Mouse (Mus musculus) gastrocnemius, postnatal 36 days (tissue): Measurements from ENCODE around the gene Axin2. TPM values are rescaled to one million over a fixed set of nuclear protein-coding genes. Genes with fewer than 3 reads are reported as not detected.

ENCODE experiments used
- DNase-seq, 2 experiments: peaks; one replicate each; pipeline ENCODE4 v3.0.0; 2022
- intact Hi-C: fragments of 180-260 bp; cut with DNase I; formaldehyde crosslinking; loops from one replicate; pipeline ENCODE4 v1.15.1; 2025
- total RNA-seq, 2 experiments: library from RNA; stranded (reverse); gene quantifications; 2 replicates each; pipeline ENCODE4 v1.2.3; 2021

The Axin2 gene
- total RNA-seq, 2 experiments from 2014 or later: 7.0 to 15.0 TPM

DNA sequence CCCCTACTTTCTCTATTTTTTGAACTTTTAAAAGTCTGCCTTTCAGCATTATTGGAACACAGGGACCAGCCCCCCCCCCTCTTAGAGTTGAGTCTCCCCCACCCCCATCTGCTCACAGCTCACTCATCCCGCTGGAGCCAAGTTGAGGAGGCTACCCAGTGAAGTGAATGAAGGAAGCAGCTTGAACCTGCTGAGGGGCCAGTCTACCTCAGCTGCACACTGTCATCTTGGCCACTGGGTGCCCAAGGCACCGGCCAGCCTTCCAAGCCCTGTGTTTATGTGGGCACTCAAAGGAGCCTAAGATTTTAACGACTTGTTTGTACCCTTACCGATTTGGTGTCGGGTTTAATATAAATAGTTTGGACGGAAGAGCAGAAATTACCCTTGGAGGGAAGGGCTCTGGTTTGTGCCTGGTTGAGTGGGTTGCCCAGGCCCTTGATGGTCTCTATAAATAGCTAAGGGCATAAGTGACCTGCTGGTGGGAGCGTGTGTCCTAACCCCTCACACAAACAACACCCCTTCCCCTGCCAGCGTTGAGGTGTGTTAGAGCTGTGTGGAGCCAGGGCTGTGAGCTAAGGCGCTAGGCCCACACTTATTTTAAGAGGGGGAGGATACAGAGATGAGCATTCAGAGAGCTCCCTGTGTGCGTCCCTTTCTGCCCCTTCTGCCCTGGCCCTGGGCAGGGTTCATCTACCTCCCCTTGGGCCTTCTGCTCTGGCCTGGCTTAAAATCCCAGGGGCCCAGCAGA, 6.4 kb downstream of the Axin2 start:
- DNase-seq: no peak
- intact Hi-C loops: loop anchor here (2.0 kb wide), 1 partner anchor 252 kb away; no protein-coding TSS in a partner anchor

DNA sequence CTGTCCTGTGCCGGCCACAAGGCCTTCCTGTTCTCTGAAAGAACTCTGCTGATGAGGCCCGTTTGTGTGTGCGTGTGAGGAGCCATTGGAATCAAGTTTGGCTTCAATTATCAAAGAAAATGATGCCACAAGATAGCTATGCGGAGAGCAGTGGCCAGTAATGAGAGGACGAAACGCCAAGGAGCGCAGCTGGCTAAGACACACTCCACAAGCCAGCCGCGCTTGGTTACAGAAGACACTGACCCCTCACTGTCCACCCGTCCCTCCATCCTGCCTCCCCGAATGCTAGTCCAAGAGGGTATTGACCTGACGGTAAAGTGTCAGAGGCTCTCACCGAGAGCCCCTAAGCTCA, 6.9 kb downstream of the Axin2 start:
- intact Hi-C loops: loop anchor here (2.0 kb wide), 1 partner anchor 252 kb away; no protein-coding TSS in a partner anchor
- no peak for DNase-seq

DNA sequence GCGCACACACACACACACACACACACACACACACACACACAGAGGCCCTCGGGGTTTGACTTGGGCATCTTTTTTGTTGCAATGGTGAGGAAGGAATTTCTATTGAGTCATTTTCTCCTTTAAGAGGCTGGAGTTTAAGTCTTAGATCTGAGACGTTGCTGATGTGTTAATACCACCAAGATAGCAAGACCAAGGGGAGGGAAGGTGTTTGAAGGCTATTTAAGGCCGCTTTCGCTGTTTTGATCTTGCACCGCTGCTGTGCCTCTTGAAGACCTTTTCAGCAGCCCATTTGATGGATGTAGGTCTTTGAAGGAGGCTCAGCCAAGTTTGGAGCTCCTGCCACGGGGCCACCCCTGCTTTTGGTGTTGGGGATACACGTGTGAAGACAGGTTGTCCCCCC, 7.9 kb downstream of the Axin2 start:
- intact Hi-C loops: no loop called here
- DNase-seq: no peak

DNA sequence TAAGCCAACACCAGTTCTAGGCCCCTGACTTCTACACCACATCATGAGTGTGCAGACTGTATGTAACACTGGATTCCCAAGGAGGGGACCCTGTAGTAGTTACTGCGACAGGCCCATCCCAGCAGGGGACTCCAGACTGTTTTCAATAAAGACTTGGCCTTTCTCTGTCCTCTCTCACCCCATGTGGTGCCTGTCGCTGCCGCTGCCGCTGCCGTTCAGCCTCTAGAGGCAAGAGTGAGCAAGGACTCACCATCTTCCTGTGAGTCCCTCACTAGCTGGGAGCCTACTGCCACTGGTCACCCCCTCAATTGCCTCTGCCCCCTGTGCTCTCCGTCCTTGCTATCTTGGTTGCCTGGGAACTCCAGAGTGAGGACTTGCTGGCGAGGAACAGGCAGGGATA, 8.6 kb downstream of the Axin2 start:
- no peak for DNase-seq
- intact Hi-C loops: no loop called here

DNA sequence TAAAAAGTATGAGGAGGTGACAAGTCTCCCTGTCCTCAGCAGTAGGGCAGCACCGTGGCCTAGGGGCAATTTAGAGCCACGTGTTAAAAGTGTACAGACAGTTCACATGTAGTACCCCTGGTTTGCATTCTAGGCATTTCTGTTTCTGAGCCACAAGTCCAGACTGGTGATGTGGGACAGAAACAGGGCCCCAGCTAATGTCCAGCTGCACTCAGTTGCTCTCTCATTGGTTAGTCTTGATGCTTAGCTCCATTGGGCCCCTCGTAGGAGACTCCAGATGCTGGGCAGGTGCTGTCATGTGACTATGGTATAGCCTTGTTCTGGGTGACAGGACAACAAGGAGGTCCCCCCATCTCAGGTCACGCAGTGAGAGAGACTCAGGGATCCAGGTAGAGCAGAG, 9.0 kb downstream of the Axin2 start:
- DNase-seq: no peak
- intact Hi-C loops: no loop called here

DNA sequence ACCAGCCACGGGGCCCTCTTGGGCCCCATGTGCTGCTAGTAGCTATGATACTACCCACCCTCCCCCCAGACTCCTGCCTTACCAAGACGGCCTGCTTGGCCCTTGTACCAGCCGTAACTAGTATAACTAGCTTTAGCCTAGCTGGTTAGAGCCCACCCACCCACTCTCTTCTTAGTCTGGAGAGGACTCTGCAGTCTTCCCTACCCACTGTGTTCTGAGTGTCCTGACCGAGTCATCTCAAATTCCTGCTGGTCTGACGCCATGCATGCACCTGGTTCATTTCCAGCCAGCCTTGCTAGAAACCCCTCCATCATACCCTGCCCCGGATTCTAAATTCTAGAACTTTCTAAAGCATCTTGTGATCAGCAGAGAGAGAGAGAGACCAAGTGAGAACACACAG, 9.6 kb downstream of the Axin2 start:
- no peak for DNase-seq
- intact Hi-C loops: no loop called here

DNA sequence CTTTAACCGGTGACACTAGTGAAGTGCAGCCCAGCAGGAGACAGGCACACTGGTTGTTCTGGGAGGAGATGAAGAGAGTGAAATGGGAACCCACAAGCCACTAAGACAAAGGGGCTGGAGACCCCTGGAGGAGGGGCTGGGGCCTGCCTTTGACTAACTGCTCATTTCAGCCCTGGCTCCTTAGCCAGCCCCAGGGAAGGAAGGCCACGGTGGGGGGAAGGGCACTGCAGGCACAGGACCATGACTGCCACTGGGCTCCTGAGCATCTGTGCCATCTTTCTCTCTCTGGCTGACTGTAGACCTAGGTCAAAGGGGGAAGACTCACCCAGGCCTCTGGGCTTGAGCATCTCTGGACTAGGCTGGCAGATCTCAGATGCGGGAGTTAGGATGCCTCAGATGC, 10.5 kb downstream of the Axin2 start:
- intact Hi-C loops: no loop called here
- DNase-seq: no peak

DNA sequence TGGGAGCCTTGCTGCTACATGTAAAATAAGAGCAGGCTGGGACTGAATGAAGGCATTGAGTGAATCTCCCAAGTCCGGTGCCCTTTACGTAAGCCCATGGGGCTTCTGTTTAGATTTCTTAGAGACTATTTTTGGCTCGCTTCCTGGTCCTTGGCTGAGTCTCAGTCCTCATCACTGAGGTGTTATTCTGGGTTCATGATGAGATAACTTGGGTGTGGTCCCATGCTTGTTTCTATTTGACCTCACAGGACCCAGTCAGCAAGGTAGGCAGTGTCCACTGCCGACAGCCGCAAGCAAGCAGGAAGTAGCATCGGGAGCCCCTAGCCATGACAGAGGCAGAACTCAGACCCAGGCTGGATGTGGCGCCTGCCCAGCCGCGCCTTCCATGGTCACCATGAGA, 13.7 kb downstream of the Axin2 start:
- intact Hi-C loops: no loop called here
- no peak for DNase-seq

DNA sequence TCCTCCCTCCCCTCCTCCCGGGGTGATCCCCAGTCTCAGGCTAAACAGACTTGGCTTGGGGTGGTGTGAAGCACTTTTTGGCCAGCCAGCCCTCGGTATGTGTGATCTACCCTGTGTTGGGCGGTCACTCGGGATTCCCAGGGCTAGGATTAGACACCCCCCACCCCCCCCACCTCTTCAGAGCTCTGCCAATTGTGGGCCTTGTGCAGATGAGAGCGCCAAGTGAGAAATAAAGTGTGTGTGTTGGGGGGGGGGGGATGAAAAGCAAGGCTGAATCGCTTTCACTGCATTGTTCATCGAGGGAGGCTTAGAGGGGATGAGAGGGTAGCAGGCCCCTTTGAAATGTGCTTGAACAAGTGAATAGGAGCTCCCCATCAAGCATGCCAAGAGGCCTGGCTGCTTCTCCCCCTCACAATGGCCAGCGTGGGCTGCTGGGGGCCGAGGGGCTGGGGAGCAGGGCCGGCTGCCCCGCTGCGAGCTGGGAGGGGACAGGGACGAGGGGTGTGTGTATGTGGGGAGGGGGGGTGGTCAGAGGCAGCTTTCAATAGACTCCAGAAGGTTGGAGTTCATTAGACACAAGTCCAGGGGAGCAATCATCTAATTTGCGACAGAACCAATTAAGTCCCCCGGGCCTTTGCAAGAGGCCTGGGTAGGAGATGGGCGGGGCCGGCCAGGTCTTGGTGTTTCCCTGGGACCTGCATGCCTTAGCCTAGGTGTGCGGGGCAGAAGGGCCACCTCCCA, 15.1 kb downstream of the Axin2 start:
- intact Hi-C loops: no loop called here
- DNase-seq: no peak

DNA sequence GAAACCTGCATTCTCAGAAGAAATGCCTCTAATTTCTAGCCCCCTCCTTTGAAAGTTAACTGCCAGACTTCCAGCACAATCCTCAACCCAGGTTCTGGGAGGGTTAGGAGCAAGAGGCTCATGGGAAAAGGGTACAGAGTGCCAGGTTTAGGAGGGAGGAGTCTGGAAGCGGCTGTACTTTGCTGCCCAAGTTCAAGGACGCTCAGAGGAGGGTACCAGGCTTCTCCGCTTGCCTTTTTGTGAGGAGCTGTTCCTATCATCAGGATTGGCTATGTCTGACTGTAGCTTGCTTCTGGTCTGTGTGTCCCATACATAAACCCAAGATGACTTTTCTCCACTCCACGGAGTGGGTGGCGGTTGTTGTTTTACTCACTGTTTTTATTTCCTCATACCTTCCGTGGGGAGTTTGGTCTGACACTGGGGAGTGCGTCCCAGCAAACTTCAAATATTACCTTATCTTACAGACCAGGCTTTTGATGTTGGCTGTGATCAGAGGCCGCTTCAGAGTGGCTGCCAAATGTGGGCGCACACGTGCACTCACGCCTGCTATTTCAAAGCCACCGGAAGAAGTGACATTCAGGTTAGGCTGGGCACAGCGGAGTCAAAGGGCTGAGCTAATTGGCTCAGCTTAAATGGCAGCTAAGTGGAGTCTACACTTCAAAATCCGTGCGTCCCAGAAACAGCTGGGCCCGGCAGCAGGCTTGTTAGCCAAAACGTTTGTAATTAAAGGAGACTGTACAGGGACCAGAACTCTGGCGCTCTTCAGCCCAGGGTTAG, 16.1 kb downstream of the Axin2 start:
- intact Hi-C loops: no loop called here
- DNase-seq: no peak

DNA sequence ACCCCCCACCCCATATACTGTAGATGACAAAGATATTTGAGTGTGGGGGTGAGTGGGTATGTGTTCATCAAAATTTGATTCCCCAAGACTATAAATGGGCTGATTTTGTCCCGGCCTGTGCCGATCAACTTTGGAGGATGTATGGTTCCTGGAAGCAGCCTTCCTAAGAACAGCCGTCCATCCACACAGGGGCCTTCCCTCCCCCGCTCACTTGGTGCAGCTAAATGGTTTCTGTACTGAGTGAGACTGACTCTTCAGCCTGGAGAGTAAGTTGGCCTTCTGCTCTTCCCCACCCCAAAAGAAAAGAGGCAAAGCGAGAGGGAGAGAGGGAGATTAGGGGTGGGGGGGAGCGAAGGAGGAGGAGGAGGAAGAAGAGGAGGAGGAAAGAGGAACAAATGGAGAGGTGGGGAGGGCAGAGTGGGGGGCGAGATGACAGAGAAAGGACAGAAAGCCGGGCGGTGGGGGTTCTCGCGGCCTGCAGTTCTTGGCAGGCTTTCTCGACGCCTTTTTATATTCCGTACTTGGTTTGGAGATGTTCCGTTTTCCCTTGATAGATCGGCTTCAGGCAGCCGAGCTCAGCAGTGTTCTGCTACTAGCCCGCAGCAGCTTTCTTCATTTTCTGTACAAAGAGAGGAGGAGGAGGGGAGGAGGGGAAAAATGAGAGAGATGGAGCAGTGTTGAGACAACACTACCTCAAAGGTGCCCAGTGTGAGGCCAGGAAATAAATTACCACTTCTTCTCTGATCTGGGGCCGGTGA, 20.7 kb downstream of the Axin2 start:
- DNase-seq: no peak
- intact Hi-C loops: no loop called here

DNA sequence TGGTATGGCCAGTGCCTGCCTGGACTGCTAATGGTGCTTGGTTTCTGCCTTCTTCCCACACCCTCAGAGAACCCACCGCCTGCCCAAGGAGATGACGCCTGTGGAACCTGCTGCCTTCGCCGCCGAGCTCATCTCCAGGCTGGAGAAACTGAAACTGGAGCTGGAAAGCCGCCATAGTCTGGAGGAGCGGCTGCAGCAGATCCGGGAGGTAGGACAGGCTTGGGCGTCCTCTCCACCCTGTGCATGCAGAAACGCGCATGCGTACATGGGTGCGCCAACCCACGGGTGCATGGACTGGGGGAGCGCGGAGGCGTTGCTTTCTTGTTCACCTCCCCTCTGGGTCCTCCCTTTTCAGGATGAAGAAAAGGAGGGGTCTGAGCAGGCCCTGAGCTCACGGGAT, 21.7 kb downstream of the Axin2 start:
- no peak for DNase-seq
- intact Hi-C loops: no loop called here

DNA sequence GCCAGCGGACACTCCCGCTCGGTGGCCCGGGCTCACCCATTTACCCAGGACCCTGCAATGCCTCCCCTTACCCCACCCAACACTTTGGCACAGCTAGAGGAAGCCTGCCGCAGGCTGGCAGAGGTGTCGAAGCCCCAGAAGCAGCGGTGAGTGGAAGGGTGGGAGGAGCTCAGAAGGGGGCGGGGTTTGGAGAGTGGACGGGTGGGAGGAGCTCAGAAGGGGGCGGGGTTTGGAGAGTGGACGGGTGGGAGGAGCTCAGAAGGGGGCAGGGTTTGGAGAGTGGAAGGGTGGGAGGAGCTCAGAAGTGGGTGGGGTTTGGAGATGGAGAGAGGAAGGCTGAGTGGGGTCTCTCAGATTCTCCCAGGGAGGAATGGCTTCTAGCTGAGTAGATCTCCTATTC, 23.6 kb downstream of the Axin2 start:
- no peak for DNase-seq
- intact Hi-C loops: no loop called here

DNA sequence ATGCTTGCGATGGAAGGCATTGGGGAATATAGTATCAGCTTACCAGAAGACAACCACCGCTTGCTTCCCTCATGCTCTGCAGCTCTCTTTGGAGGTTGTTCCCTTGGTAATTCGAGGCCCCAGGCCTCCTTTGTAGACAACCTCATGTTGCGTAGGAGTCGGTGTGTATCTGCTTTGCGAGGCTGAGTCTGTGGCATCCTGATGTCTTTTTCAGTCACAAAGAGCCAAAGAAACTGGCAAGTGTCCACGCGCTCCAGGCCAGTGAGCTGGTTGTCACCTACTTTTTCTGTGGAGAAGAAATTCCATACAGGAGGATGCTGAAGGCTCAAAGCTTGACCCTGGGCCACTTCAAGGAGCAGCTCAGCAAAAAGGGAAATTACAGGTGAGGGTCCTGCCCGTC, 25.5 kb downstream of the Axin2 start:
- no peak for DNase-seq
- intact Hi-C loops: no loop called here

DNA sequence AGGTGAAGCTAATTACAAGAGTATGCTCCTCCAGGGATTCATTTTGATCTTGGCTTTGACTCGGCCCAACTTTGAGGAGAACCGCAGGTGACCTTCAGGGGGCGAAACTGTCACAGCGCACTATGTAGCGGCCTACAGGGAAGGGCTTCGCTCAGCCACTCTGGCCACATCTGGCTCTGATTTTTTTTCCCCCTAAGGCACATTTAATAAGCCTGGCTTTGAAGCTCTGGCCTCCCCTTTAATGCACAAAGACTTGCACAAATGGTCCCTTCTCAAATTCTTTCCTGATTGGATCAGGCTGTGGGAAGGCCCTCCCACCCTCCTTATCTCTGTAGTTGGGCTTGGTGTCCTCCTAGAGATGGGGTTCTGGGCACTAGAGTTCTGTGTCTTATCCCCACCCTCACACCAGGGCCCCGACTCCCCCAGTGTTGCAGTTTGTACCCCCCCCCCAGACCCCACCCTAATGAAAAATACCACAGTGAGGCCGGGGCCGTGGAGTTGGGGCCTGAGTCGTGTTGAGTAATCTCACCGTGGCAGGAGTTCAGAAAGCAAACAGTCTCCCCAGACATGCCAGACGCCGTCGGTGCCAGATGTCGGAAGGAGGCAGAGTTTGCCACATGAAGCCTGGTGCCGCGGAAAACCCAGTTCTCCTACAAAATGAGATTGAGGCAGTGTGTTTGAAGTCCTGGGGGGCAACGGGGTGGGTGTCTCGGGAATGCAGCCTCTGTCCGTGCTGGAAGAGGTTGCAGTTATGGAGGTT, 27.5 kb downstream of the Axin2 start:
- no peak for DNase-seq
- intact Hi-C loops: no loop called here

DNA sequence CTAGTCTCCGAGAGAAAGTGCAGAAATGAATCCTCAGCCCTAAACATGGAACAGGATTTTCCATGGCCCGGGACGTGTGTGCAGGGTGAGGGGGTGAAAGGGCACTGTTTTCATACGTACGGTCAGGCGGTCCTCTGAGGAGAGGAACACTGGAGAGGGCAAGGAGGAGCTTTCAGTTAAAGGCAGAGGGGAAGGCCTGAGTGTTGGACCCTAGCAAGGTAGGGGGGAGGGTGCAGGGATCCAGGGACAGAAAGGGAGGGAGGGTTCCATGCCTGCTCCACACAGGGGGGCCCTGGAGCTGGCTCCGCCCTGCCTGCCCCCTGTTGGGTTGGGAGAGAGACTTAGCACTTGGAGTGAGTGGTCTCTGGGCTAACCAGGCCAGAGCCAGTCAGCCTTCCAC, 28.4 kb downstream of the Axin2 start:
- no peak for DNase-seq
- intact Hi-C loops: no loop called here

DNA sequence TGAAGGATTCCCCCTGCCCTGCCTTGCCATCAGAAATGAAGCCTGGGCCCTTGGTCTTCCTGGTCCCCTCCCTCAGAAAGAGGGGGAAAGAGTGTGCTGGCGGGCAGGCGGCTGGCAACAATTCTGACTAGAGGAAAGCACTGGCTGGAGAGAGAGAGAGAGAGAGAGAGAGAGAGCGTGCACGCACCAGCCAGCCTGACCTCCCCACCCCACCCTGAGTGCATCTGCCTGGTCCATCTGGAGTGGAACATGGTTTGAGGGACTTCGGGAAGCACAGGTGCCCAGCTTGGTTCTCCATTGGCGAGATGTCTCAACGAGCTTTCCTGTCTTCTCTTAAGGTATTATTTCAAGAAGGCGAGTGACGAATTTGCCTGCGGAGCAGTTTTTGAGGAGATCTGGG, 28.8 kb downstream of the Axin2 start:
- intact Hi-C loops: no loop called here
- DNase-seq: no peak

DNA sequence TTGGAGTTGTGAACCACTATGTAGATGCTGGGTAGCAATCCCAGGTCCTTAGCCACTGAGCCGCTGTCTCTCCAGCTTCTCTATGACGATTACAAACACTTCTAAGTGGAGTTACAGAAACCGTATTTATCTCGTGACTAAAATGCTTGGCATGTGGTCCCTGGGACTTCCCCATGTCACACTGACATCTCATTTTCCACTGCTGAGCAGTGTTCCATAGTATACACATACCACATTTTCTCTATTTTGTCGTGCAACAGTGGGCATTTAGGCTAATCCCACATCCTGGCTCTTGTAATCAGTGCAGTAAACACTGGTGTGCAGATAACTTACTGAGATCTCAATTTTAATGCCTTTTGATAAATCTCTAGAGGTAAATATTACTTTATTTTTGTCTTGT, 32.2 kb downstream of the Axin2 start:
- no peak for DNase-seq
- intact Hi-C loops: no loop called here

DNA sequence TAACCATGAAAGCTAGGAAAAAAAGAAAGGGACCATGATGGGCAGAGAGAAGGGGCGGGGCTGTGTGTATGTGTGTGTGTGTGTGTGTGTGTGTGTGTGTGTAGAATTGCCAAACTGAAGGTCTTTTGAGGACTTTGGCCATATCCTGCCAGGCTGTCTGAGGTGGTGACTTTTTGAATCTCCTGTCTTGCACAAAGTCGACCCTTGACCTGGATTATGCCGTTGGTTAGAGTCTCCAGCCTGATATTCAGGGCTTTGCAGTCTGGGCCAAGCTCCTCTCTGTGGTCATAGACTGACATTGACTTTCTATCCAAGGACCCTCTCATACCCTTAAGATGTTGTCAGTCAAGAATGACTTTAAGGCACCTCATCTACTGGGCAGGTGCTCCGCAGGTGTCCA, 35.8 kb downstream of the Axin2 start:
- intact Hi-C loops: no loop called here
- DNase-seq: no peak

DNA sequence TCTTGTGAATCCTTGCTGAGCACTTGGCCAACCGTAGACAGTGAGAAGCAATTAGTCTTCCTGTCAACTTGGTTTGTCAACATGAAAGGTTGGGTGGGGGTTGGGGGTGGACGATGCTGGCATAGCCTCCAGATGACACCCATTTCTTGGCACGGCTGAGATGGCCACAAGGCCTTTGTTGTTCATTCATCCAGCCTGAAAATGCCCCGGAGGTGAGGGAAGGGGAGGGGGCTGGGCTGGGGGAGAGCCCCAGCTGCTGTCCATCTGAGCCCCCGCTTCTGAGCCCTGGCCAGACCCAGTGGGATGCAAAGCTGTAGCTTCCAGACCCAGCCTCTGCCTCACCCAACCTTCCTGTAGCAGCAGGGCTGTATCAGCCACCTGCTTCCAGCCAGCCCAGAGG, 38.2 kb downstream of the Axin2 start:
- intact Hi-C loops: no loop called here

More for the DNA sequence above, 38.2 kb downstream of the Axin2 start:
- DNase-seq: no peak
